Mouse (Mus musculus) G1E (cell line): ENCODE measurements around the gene 2010003K11Rik. TPM values are rescaled to one million over a fixed set of nuclear protein-coding genes. Genes with fewer than 3 reads are reported as not detected.

Experiments used
- ATAC-seq: 2 replicates; pipeline ENCODE4 v1.8.0; 2016; ENCODE audit warnings: mild to moderate bottlenecking; ENCODE audit not compliant: insufficient number of reproducible peaks, poor library complexity, low FRiP score, severe bottlenecking; ENCODE audit errors: extremely low read depth
- DNase-seq: peaks from one replicate; pipeline ENCODE4 v3.0.0; 2012; ENCODE audit warnings: low spot score
- H3K27me3 ChIP-seq: 2 replicates; pipeline ENCODE4 v1.6.1; 2012; ENCODE audit warnings: mild to moderate bottlenecking, low read length, inconsistent platforms; ENCODE audit not compliant: insufficient read depth
- H3K36me3 ChIP-seq: replicated peaks from 2 replicates; pipeline ENCODE3; 2012; ENCODE audit warnings: mild to moderate bottlenecking, inconsistent platforms
- H3K4me1 ChIP-seq: 2 replicates; pipeline ENCODE4 v1.6.1; 2012; ENCODE audit warnings: low read depth, low read length, inconsistent platforms, mixed read lengths; ENCODE audit not compliant: insufficient read depth
- H3K4me3 ChIP-seq: 2 replicates; pipeline ENCODE4 v1.5.1; 2012; ENCODE audit warnings: low read depth, mild to moderate bottlenecking, inconsistent platforms, low read length, moderate library complexity, mixed read lengths
- H3K9me3 ChIP-seq: replicated peaks from 2 replicates; pipeline ENCODE4 v1.6.1; 2012; ENCODE audit warnings: inconsistent platforms
- CTCF ChIP-seq: IDR thresholded peaks from 2 replicates; pipeline ENCODE4 v1.5.1; 2012; ENCODE audit warnings: low read depth, low read length, inconsistent platforms, mixed read lengths
- GATA1 ChIP-seq: IDR thresholded peaks from 2 replicates; pipeline ENCODE4 v1.6.1; 2012; ENCODE audit warnings: borderline replicate concordance, low read length, inconsistent platforms, mixed read lengths
- GATA2 ChIP-seq: IDR thresholded peaks from 2 replicates; pipeline ENCODE4 v1.6.1; 2012; ENCODE audit warnings: low read depth, low read length, inconsistent platforms, borderline replicate concordance
- POLR2AphosphoS5 ChIP-seq: IDR thresholded peaks from 2 replicates; pipeline ENCODE4 v1.6.1; 2012; ENCODE audit warnings: low read depth, low read length, inconsistent platforms; ENCODE audit not compliant: insufficient replicate concordance
- TAL1 ChIP-seq: conservative IDR thresholded peaks from 2 replicates; pipeline ENCODE4 v1.6.1; 2012; ENCODE audit warnings: low read depth, low read length, inconsistent platforms, mixed read lengths
- polyA plus RNA-seq: library from polyadenylated mRNA; stranded (reverse); fragments of >175 nt; gene quantifications from 2 replicates; pipeline ENCODE4 v1.2.3, GENCODE M21; 2012
- total RNA-seq, 2 experiments: library from RNA; stranded (forward) in 1 of 2; stranded (reverse) in 1 of 2; fragments of 200-1000 nt in 1 of 2; fragments of >200 nt in 1 of 2; fragmentation: Nextera tagmentation in 1 of 2; gene quantifications; 2 replicates each; pipeline ENCODE4 v1.2.3; 2014 to 2017

Gene 2010003K11Rik
- total and polyA plus RNA-seq, 3 experiments, result 0.11 TPM; not detected in 2

DNA sequence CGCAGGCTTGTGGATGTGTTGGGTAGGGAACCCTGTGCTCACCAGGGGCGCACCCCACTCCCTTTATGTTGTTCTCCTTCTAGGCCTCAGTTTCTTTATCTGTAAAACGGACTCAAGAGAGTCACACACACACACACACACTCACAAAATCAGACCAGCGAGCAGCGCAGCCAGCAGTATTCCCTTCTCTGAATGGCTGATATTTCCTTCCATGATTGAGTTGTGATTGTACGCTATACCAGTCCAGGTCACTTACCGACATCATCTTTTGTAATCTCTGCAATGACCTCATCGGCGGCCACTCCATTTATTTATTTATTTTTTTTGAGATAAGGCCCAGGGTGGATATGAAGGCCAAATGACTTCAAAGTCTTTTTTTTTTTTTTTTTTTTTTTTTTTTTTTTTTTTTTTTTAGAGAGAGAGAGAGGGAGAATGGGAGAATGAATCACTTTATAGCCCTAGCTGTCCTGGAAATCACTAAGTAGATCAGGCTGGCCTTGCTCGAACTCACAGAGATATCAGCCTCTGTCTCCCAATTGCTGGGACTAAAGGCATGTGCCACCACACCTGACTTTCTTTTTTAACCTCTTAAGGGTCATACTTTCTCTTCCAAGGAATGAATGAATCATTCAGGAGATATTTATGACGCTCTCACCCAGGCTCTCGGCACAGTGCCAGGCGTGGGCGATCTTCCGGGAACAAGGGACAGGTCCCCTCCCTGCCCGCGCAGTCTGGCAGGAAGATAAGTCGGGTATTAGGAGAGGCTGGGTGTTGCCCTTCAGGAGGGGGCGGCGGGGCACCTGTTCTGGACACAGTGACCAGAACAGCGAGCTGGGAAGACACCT is 20.8 kb downstream of the 2010003K11Rik start, which contains the start of gene Syt12:
Syt12 (minus strand) TSS at position 103 of the 845 bp plus-strand sequence.
- ATAC-seq, result no peak
- no peak within 1 kb of the TSS for H3K4me3 ChIP-seq
- H3K27me3 ChIP-seq, result peaks cover 12% of the 10 kb centered on the region; the same call in 1 of the 2 replicates
- DNase-seq, result no peak
- TF ChIP-seq GATA2 (no peak), POLR2AphosphoS5 (no peak), CTCF (no peak), TAL1 (no peak), GATA1 (no peak)
- no peaks in the 10 kb centered on the region; the same call in 1 of the 2 replicates for H3K4me1 ChIP-seq
- peaks cover 5% of the 10 kb centered on the region; the same call in 1 of the 2 replicates for H3K9me3 ChIP-seq
- H3K36me3 ChIP-seq, result no peaks in the 10 kb centered on the region

DNA sequence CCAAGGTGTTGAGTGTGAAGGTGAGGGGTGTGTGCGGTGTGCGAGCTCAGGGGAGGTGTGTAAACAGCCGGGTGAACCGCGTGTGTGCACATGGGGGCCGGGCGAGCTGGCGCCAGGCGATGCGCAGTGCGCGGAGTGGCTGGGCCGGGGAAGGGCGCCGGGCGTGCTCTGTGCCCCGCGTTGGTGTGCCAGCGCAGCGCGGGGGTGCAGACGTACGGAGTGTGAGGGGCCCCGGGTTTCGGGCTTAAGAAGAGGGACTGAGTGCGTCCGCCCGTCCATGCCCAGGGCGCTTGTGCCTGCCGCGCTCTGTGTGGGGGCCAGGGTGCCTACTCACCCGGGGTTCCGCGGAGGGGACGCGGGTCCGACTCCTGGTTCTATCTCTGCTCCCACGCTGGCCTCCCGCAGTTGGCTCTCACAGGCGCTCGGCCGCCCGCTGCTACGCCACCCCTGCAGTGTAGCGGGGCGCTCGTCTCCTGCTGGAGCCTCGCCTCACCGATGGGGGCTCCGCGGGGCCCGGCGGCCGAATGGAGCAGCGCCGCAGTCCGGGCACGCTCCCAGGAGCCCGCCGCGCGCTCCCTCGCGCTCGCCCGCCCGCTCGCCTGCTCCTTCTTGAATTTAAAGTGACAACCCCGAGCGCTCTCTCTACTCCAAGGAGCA is 21.7 kb downstream of the 2010003K11Rik start:
- H3K4me3 ChIP-seq, result no peak overlapping the region
- H3K9me3 ChIP-seq, result peaks cover 5% of the 10 kb centered on the region; the same call in 1 of the 2 replicates
- H3K4me1 ChIP-seq, result no peaks in the 10 kb centered on the region; the same call in 1 of the 2 replicates
- TF ChIP-seq POLR2AphosphoS5 (no peak), GATA2 (no peak)
- ATAC-seq (no peak), DNase-seq (no peak)
- no peaks in the 10 kb centered on the region for H3K36me3 ChIP-seq
- H3K27me3 ChIP-seq, result peaks cover 20% of the 10 kb centered on the region; the same call in 1 of the 2 replicates

- Histone ChIP-seq H3K27me3 (peaks cover 23% of the 10 kb centered on the region; the same call in 1 of the 2 replicates), H3K36me3 (no peaks in the 10 kb centered on the region), H3K4me1 (no peaks in the 10 kb centered on the region; the same call in 1 of the 2 replicates), H3K4me3 (no peak overlapping the region), H3K9me3 (peaks cover 5% of the 10 kb centered on the region; the same call in 1 of the 2 replicates)
- ATAC-seq (no peak), DNase-seq (no peak)
- TF ChIP-seq POLR2AphosphoS5 (no peak), CTCF (no peak), GATA2 (no peak), GATA1 (no peak)
Measured at GRCm38 (mm10) chr19:4475224-4475925, 23.0 kb downstream of the 2010003K11Rik start.

DNA sequence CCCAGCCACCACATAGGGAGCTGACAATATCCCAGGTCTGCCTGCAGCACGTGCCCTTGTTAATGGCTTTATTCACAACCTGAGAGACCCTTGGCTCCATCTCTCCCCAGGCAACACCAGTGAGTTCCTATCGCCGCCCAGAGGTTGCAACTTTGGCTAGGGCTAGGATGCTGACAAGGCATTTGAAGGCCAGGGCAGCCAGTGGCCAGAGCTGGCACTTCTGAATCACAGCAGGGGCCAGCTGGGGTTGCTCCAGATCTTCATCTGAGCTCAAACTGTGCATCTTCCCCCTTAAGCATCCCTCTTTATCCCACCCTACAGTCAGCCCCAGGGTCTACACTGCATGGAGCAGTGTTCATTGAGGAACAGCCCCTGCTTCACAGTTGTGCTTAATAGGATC is 23.6 kb downstream of the 2010003K11Rik start:
- ATAC-seq (no peak), DNase-seq (no peak)
- Histone ChIP-seq H3K9me3 (peaks cover 5% of the 10 kb centered on the region; the same call in 1 of the 2 replicates), H3K27me3 (peaks cover 28% of the 10 kb centered on the region; the same call in 1 of the 2 replicates), H3K36me3 (no peaks in the 10 kb centered on the region), H3K4me1 (no peaks in the 10 kb centered on the region; the same call in 1 of the 2 replicates), H3K4me3 (no peak overlapping the region)
- TF ChIP-seq TAL1 (no peak), CTCF (no peak), GATA2 (no peak), POLR2AphosphoS5 (no peak), GATA1 (no peak)

- TF ChIP-seq GATA2 (no peak), POLR2AphosphoS5 (no peak), TAL1 (no peak)
- H3K4me3 ChIP-seq, result no peak overlapping the region
- H3K4me1 ChIP-seq, result no peaks in the 10 kb centered on the region; the same call in 1 of the 2 replicates
- ATAC-seq (no peak), DNase-seq (no peak)
- H3K27me3 ChIP-seq, result peaks cover 35% of the 10 kb centered on the region
- H3K36me3 ChIP-seq, result no peaks in the 10 kb centered on the region
- H3K9me3 ChIP-seq, result peaks cover 5% of the 10 kb centered on the region; the same call in 1 of the 2 replicates
Measured at GRCm38 (mm10) chr19:4473549-4473948, 24.8 kb downstream of the 2010003K11Rik start.
